Mouse (Mus musculus): ENCODE results near the gene Arl4c. TPM values are rescaled to one million over a fixed set of nuclear protein-coding genes. Genes with fewer than 3 reads are reported as not detected.
A peak's percentile ranks its signal among the peaks of the same experiment; 100 is the strongest.

The Arl4c gene
- polyA plus RNA-seq, 1 experiment from 2014 or later = 22.3 TPM

DNA sequence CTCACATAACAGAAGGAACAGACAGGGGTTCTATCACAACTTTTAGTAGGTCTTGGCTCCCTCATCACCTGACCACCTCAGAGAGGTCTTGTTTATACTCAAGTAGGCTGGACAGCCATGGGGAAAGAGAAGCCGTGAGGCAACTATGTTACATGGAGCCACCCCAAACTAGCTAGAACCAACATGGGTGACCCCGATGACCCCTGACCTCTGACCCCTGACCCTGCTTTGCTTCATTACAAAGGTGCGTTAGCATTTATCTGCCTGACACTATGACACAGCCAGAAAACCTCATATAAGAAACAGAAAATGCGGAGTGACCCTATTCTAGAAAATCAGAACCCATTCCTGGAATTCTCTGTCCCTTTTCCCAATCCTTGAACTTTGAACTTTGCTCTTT, 77.6 kb downstream of the Arl4c start:
- Histone ChIP-seq H3K36me3 (replicated peaks) (no peaks in the 10 kb centered on the region), H3K9me3 (no peaks in the 10 kb centered on the region), H3K4me1 (peaks cover 19% of the 10 kb centered on the region), H3K4me3 (no peak overlapping the region), H3K27me3 (ENCODE audit: poor library complexity, severe bottlenecking) (peaks cover 16% of the 10 kb centered on the region; the same call in 1 of the 2 replicates), H3K27ac (no peak overlapping the region)
- WGBS = 90% methylated on average over 4 of the region's 4 CpGs
- no peak for DNase-seq (ENCODE audit: extremely low spot score, low spot score)

DNA sequence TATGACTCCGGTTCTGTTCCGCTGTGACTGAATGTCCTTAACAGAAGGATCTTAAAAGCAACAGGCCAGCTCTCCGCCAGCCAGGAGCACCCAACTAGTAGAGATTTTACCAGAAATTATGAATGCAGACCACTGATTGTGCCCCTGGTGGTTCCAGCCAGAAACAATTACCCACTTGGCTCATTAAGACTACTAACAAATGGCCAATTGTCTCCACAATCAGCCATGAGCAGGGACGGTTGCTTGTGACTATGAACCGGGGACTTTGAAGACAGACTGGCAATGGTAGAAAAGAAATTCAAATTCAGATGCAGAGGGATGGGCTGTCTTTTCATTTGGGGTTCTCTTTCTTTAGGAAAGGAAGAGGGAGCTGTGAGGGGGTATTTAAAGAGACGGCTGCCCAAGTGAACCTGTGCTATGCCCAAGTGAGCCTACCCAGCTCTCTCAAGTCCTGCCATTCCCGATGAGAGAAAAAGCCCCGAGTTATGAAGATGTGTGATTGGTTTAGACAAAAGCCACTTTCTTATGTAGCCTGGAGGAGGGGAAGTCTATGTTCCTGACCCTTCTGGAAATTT, 78.4 kb downstream of the Arl4c start:
- Histone ChIP-seq H3K4me3 (no peak overlapping the region), H3K9me3 (no peaks in the 10 kb centered on the region), H3K27me3 (ENCODE audit: poor library complexity, severe bottlenecking) (peaks cover 10% of the 10 kb centered on the region; the same call in 1 of the 2 replicates), H3K36me3 (replicated peaks) (no peaks in the 10 kb centered on the region), H3K27ac (peak overlapping the region; percentile 40; the same call in 1 of the 2 replicates), H3K4me1 (peaks cover 19% of the 10 kb centered on the region)
- 65% methylated on average over 8 of the region's 8 CpGs for WGBS
- no peak for DNase-seq (ENCODE audit: extremely low spot score, low spot score)

Other genes with a start within 250 kb of the Arl4c start
- not detected in 2 replicates for gene Glrp1, start 192.2 kb downstream of the Arl4c start, polyA plus RNA-seq (2016; fragmentation: Nextera tagmentation; extraction: Ambion mirVana)